Mouse (Mus musculus) cortical plate, adult 2 months (tissue): ENCODE data around the gene Ifnk.

Experiments used
- CTCF ChIP-seq: fragments of 200-500 bp; IDR thresholded peaks from 2 replicates; pipeline ENCODE4 v1.5.1; 2011; ENCODE audit warnings: mild to moderate bottlenecking, control low read depth, low read length; ENCODE audit not compliant: insufficient read depth; ENCODE audit errors: extremely low read depth
- POLR2A ChIP-seq: fragments of 200-500 bp; IDR thresholded peaks from 2 replicates; pipeline ENCODE4 v1.6.1; 2011; ENCODE audit warnings: mild to moderate bottlenecking, low read length, control low read depth; ENCODE audit not compliant: insufficient read depth; ENCODE audit errors: extremely low read depth

GRCm38 (mm10) chr4:35177926-35178645, 26.2 kb downstream of the Ifnk start:
- TF ChIP-seq CTCF (no peak), POLR2A (no peak)
